Mouse (Mus musculus): ENCODE results near the gene Zfp141.

- TF ChIP-seq CTCF (IDR thresholded peaks at IDR 0.05; ENCODE audit: control insufficient read depth, insufficient read depth, insufficient read length) (no peak), MAX (IDR thresholded peaks at IDR 0.05) (no peak), USF1 (IDR thresholded peaks at IDR 0.05; ENCODE audit: low read depth) (no peak), MYOD1 (IDR thresholded peaks at IDR 0.05; ENCODE audit: control insufficient read depth, insufficient read length, low read depth) (no peak), MYOG (IDR thresholded peaks at IDR 0.05; ENCODE audit: control insufficient read depth, extremely low read depth, insufficient read length) (no peak), FOSL1 (IDR thresholded peaks at IDR 0.05; ENCODE audit: insufficient read depth, low read length, poor library complexity, severe bottlenecking) (no peak), CEBPB (IDR thresholded peaks at IDR 0.05; ENCODE audit: low read depth) (no peak)
Measured at GRCm38 (mm10) chr7:42447850-42448249, 57.7 kb downstream of the Zfp141 start, which contains the start of gene 4933421I07Rik.
